Mouse (Mus musculus): Measurements from ENCODE around the gene Arfgef2. TPM values are rescaled to one million over a fixed set of nuclear protein-coding genes. Genes with fewer than 3 reads are reported as not detected.
"Not testable (repeated sequence)": the region's sequence is repeated elsewhere in the genome, so short reads cannot be mapped to it uniquely, and the experiment has no call there.

The Arfgef2 gene
- polyA plus RNA-seq, 1 experiment from 2014 or later, result 11.1 TPM

DNA sequence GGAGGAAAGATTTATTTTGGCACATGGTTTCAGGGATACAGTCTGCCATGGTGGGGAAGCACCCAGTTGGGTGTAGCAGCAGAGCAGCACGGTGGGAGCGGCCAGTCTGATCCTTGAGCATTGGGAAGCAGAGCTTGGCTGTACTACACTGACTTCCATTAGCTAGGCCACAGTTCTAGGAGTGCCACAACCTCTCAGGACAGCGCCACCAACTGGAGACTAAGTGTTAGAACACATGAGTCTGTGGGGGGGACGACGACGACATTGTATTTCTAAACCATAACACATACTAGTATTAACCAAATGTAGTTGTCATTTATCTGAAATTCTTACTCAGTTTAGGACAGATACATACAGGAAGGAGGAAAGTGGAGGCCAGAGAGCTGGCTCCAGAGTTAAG lies 21.0 kb upstream of the Arfgef2 start:
- Histone ChIP-seq H3K9ac (no peak overlapping the region), H3K9me3 (replicated peaks) (no peaks in the 10 kb centered on the region), H3K4me2 (no peak overlapping the region), H3K27me3 (replicated peaks) (peaks cover 9% of the 10 kb centered on the region; the same call in 1 of the 2 replicates), H3K4me3 (no peak overlapping the region), H3K36me3 (no peaks in the 10 kb centered on the region), H3K4me1 (replicated peaks) (peaks cover 17% of the 10 kb centered on the region), H3K27ac (ENCODE audit: poor library complexity, severe bottlenecking) (no peak overlapping the region)
- 77% methylated on average over 6 of the region's 6 CpGs for WGBS
- ATAC-seq (ENCODE audit: insufficient number of reproducible peaks, low FRiP score), result no peak

DNA sequence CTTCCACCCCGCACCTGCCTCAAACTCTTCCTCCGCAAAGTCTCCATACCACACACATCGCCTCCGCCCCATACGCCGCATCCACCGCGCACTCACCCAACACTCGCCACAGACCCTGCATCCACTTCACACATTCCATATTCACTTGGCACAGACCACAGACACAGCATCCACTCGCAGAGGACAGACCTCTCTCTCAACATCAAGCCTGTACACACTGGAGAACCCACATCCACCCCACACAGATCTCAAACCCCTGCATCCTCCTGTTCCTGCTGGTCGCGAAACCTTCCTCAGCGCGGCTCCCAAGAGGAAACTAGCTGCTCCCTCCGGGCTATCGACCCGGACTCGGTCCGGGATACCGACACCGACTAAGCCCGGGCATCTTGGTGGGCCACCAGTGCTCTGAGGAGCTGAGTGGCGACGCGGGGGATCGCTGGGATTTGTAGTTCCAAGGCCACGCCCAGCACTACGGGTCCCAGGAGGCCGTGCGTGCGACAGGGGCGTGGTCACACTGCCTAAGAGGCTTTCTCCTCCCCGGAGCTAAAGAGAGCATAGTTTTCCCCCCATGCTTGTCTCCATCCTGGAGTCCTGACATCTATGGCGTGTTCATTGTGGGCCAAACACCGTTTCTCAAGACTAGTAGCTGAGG lies 18.9 kb upstream of the Arfgef2 start:
- Histone ChIP-seq H3K9me3 (replicated peaks) (no peaks in the 10 kb centered on the region), H3K9ac (peak overlapping the region; percentile 84), H3K27me3 (replicated peaks) (peaks cover 9% of the 10 kb centered on the region; the same call in 1 of the 2 replicates), H3K4me2 (peak overlapping the region; percentile 98), H3K27ac (ENCODE audit: poor library complexity, severe bottlenecking) (no peak overlapping the region), H3K4me3 (peak overlapping the region; percentile 86), H3K4me1 (replicated peaks) (peaks cover 17% of the 10 kb centered on the region), H3K36me3 (no peaks in the 10 kb centered on the region)
- peak; percentile 96 for ATAC-seq (ENCODE audit: insufficient number of reproducible peaks, low FRiP score)
- under 1% methylated on average over 35 of the region's 35 CpGs for WGBS

DNA sequence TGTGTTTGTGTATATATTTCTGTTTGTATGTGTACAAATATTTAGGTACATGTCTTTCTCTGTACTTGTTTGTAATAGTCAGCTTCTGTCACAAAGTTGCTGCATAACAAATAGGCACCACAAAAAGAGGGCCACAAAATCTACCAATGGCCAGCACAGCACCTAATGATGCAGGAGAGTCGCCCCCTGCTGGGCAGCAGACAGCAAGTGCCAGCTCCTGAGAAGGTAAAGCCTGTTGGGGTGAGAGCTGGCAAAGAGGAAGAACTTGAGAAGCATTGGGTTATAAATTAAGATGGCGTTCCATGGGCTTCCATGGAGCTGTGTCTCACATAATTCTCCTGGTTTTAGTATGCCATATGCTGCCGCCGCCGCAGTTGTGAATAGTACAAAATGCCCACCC lies 13.7 kb upstream of the Arfgef2 start:
- WGBS, result 74% methylated on average over 5 of the region's 5 CpGs
- H3K9ac ChIP-seq, result no peak overlapping the region
- no peaks in the 10 kb centered on the region for H3K27me3 ChIP-seq (replicated peaks)
- no peak overlapping the region for H3K4me2 ChIP-seq
- no peak for ATAC-seq (ENCODE audit: insufficient number of reproducible peaks, low FRiP score)
- no peak overlapping the region for H3K27ac ChIP-seq (ENCODE audit: poor library complexity, severe bottlenecking)
- H3K4me1 ChIP-seq (replicated peaks), result peaks cover 18% of the 10 kb centered on the region
- H3K36me3 ChIP-seq, result peaks cover 8% of the 10 kb centered on the region
- no peaks in the 10 kb centered on the region for H3K9me3 ChIP-seq (replicated peaks)
- no peak overlapping the region for H3K4me3 ChIP-seq

DNA sequence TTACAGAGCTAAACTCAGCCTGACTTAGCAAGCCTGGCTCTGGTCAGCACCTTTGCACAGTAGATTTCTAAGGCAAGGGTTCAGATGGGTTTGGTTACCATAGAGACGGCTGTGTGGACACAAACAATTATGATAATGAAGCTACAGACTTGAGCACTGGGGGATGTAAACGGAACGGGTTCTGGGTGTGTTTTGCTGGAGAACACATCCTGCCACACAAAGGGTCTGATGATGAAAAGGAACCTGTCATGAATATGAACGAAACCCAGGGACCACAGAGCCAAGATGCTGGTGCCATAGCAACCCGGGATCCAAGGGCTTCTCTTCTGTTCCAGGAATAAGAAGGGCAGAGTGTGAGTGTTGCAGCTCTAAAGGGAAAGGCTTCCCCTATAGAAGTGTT lies 13.0 kb upstream of the Arfgef2 start, which contains the start of gene Trp53rkb:
Gene Trp53rkb (plus strand): TSS at position 177 of the 400 bp plus-strand sequence.
- no peak for ATAC-seq (ENCODE audit: insufficient number of reproducible peaks, low FRiP score)
- Histone ChIP-seq H3K27ac (ENCODE audit: poor library complexity, severe bottlenecking) (peak within 1 kb of the TSS; percentile 64), H3K4me2 (peak within 1 kb of the TSS; percentile 79), H3K4me1 (replicated peaks) (peaks cover 13% of the 10 kb centered on the region), H3K36me3 (peaks cover 14% of the 10 kb centered on the region), H3K9ac (peak within 1 kb of the TSS; percentile 95), H3K9me3 (replicated peaks) (no peaks in the 10 kb centered on the region), H3K4me3 (peak within 1 kb of the TSS; percentile 76), H3K27me3 (replicated peaks) (no peaks in the 10 kb centered on the region)
- WGBS, result 80% methylated on average over 5 of the region's 5 CpGs

GRCm38 (mm10) chr2:166793542-166794214 lies 11.7 kb upstream of the Arfgef2 start:
- peak overlapping the region; percentile 79 for H3K4me2 ChIP-seq
- H3K36me3 ChIP-seq, result peaks cover 27% of the 10 kb centered on the region
- not testable (repeated sequence) for H3K9me3 ChIP-seq (replicated peaks); H3K27me3 ChIP-seq (replicated peaks)
- peak; percentile 89 for ATAC-seq (ENCODE audit: insufficient number of reproducible peaks, low FRiP score)
- peak overlapping the region; percentile 95 for H3K9ac ChIP-seq
- under 1% methylated on average over 76 of the region's 76 CpGs for WGBS
- H3K4me3 ChIP-seq, result peak overlapping the region; percentile 76
- H3K27ac ChIP-seq (ENCODE audit: poor library complexity, severe bottlenecking), result peak overlapping the region; percentile 64
- H3K4me1 ChIP-seq (replicated peaks), result peaks cover 13% of the 10 kb centered on the region

- no peaks in the 10 kb centered on the region for H3K9me3 ChIP-seq (replicated peaks)
- no peaks in the 10 kb centered on the region; the same call in 1 of the 2 replicates for H3K4me1 ChIP-seq (replicated peaks)
- H3K36me3 ChIP-seq, result peaks cover 27% of the 10 kb centered on the region
- no peak for ATAC-seq (ENCODE audit: insufficient number of reproducible peaks, low FRiP score)
- no peaks in the 10 kb centered on the region for H3K27me3 ChIP-seq (replicated peaks)
- H3K27ac ChIP-seq (ENCODE audit: poor library complexity, severe bottlenecking), result no peak overlapping the region
- 81% methylated on average over 11 of the region's 11 CpGs for WGBS
- no peak overlapping the region for H3K4me3 ChIP-seq
- no peak overlapping the region for H3K4me2 ChIP-seq
- H3K9ac ChIP-seq, result no peak overlapping the region
These were observed 5.5 kb upstream of the Arfgef2 start for GRCm38 (mm10) chr2:166799615-166800472.

DNA sequence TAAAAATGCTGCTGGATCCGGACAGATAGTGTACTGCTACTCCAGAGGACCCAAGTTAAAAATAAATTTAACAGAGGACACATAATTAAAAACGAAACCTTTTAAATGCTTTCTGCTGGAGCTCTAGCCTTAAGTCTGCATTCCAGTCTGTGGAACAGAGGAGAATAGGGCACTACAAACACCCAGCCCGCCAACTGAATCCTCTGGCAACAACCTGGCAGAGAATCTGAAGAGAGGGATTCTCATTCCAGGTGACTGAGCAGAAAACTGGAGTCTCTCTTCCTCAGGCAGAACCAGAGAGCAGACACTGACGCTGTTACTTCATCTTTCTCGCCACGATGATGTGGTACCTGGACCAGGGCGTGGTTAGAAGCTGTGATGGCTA lies 4.9 kb upstream of the Arfgef2 start:
- Histone ChIP-seq H3K27me3 (replicated peaks) (no peaks in the 10 kb centered on the region), H3K9me3 (replicated peaks) (no peaks in the 10 kb centered on the region), H3K4me3 (no peak overlapping the region), H3K4me1 (replicated peaks) (no peaks in the 10 kb centered on the region), H3K9ac (no peak overlapping the region), H3K36me3 (peaks cover 27% of the 10 kb centered on the region), H3K4me2 (no peak overlapping the region), H3K27ac (ENCODE audit: poor library complexity, severe bottlenecking) (no peak overlapping the region)
- WGBS, result 80% methylated on average over 7 of the region's 7 CpGs
- ATAC-seq (ENCODE audit: insufficient number of reproducible peaks, low FRiP score), result no peak

- peaks cover 4% of the 10 kb centered on the region; the same call in 1 of the 2 replicates for H3K4me1 ChIP-seq (replicated peaks)
- no peak overlapping the region for H3K9ac ChIP-seq
- no peak for ATAC-seq (ENCODE audit: insufficient number of reproducible peaks, low FRiP score)
- H3K4me2 ChIP-seq, result no peak overlapping the region
- no peaks in the 10 kb centered on the region for H3K27me3 ChIP-seq (replicated peaks)
- no peaks in the 10 kb centered on the region for H3K9me3 ChIP-seq (replicated peaks)
- H3K36me3 ChIP-seq, result peaks cover 20% of the 10 kb centered on the region
- WGBS, result 63% methylated on average over 2 of the region's 2 CpGs
- H3K27ac ChIP-seq (ENCODE audit: poor library complexity, severe bottlenecking), result no peak overlapping the region
- no peak overlapping the region for H3K4me3 ChIP-seq
These were observed 4.0 kb upstream of the Arfgef2 start for GRCm38 (mm10) chr2:166801436-166801835.

- 80% methylated on average over 3 of the region's 3 CpGs for WGBS
- H3K27ac ChIP-seq (ENCODE audit: poor library complexity, severe bottlenecking), result no peak overlapping the region
- H3K9me3 ChIP-seq (replicated peaks), result no peaks in the 10 kb centered on the region
- H3K4me1 ChIP-seq (replicated peaks), result peaks cover 15% of the 10 kb centered on the region
- H3K4me2 ChIP-seq, result no peak overlapping the region
- no peak overlapping the region for H3K4me3 ChIP-seq
- no peaks in the 10 kb centered on the region for H3K27me3 ChIP-seq (replicated peaks)
- H3K9ac ChIP-seq, result no peak overlapping the region
- peaks cover 3% of the 10 kb centered on the region; the same call in 1 of the 2 replicates for H3K36me3 ChIP-seq
- ATAC-seq (ENCODE audit: insufficient number of reproducible peaks, low FRiP score), result no peak
These were observed 2.1 kb upstream of the Arfgef2 start for GRCm38 (mm10) chr2:166803298-166803697.

GRCm38 (mm10) chr2:166806173-166806705 lies 851 bp downstream of the Arfgef2 start:
- WGBS, result 17% methylated on average over 14 of the region's 14 CpGs
- Histone ChIP-seq H3K4me3 (peak overlapping the region; percentile 79), H3K4me2 (peak overlapping the region; percentile 79), H3K27me3 (replicated peaks) (no peaks in the 10 kb centered on the region), H3K9ac (peak overlapping the region; percentile 87), H3K36me3 (no peaks in the 10 kb centered on the region), H3K4me1 (replicated peaks) (peaks cover 15% of the 10 kb centered on the region), H3K27ac (ENCODE audit: poor library complexity, severe bottlenecking) (peak overlapping the region; percentile 79), H3K9me3 (replicated peaks) (no peaks in the 10 kb centered on the region)
- no peak for ATAC-seq (ENCODE audit: insufficient number of reproducible peaks, low FRiP score)

GRCm38 (mm10) chr2:166806813-166807212 lies 1.4 kb downstream of the Arfgef2 start:
- 74% methylated on average over 6 of the region's 6 CpGs for whole genome bisulfite sequencing

More at GRCm38 (mm10) chr2:166806813-166807212, 1.4 kb downstream of the Arfgef2 start:
- H3K4me1 ChIP-seq (replicated peaks), result peaks cover 15% of the 10 kb centered on the region
- H3K4me2 ChIP-seq, result peak overlapping the region; percentile 79
- H3K27me3 ChIP-seq (replicated peaks), result no peaks in the 10 kb centered on the region
- H3K4me3 ChIP-seq, result peak overlapping the region; percentile 79
- no peak overlapping the region for H3K27ac ChIP-seq (ENCODE audit: poor library complexity, severe bottlenecking)
- H3K36me3 ChIP-seq, result no peaks in the 10 kb centered on the region
- H3K9me3 ChIP-seq (replicated peaks), result no peaks in the 10 kb centered on the region
- H3K9ac ChIP-seq, result peak overlapping the region; percentile 87; the same call in 1 of the 2 replicates
- no peak for ATAC-seq (ENCODE audit: insufficient number of reproducible peaks, low FRiP score)

Data from heart, embryonic 12.5 days (tissue).